Mouse (Mus musculus) kidney, adult 2 months (tissue): ENCODE data around the gene Vdac2.

Source experiments
- CTCF ChIP-seq: fragments of 200-500 bp; conservative IDR thresholded peaks from 2 replicates; pipeline ENCODE4 v1.5.1; 2011; ENCODE audit warnings: low read depth, mild to moderate bottlenecking, control low read depth, low read length, moderate library complexity, mixed read lengths; ENCODE audit not compliant: insufficient read depth, insufficient read length
- POLR2A ChIP-seq: fragments of 200-500 bp; IDR thresholded peaks from one replicate; pipeline ENCODE4 v1.6.1; 2011; ENCODE audit warnings: low read depth, low read length, control low read depth

- TF ChIP-seq CTCF = no peak
- no peak for TF ChIP-seq POLR2A
These were observed 18.3 kb upstream of the Vdac2 start for GRCm38 (mm10) chr14:21806631-21807160.
